Mouse (Mus musculus) heart, postnatal 0 days (tissue): Measurements from ENCODE around the gene Cyp11a1. TPM values are rescaled to one million over a fixed set of nuclear protein-coding genes. Genes with fewer than 3 reads are reported as not detected.

Experiments used
- ATAC-seq: fragments of 200-750 bp; cut with Nextera tagmentation; 2 replicates; pipeline ENCODE4 v1.8.0; 2017; ENCODE audit warnings: low read depth, moderate number of reproducible peaks, moderate library complexity; ENCODE audit not compliant: insufficient read depth
- DNase-seq: peaks from one replicate; pipeline ENCODE4 v3.0.0-alpha.2; 2016; ENCODE audit warnings: low spot score
- H3K27ac ChIP-seq: fragments of 300-500 bp; sonication (generic); 2 replicates; pipeline ENCODE4 v1.5.1; 2014; ENCODE audit warnings: low read depth, mild to moderate bottlenecking
- H3K27me3 ChIP-seq: fragments of 300-500 bp; sonication (generic); 2 replicates; pipeline ENCODE4 v1.6.1; 2014; ENCODE audit warnings: low read length, mixed read lengths; ENCODE audit not compliant: control insufficient read depth, insufficient read depth
- H3K36me3 ChIP-seq: fragments of 300-500 bp; sonication (generic); replicated peaks from 2 replicates; pipeline ENCODE4 v1.6.1; 2014; ENCODE audit warnings: low read length, mixed read lengths; ENCODE audit not compliant: control insufficient read depth, insufficient read depth
- H3K4me1 ChIP-seq: fragments of 300-500 bp; sonication (generic); 2 replicates; pipeline ENCODE4 v1.6.1; 2014; ENCODE audit warnings: antibody characterized with exemption; ENCODE audit not compliant: control insufficient read depth, insufficient read depth
- H3K4me2 ChIP-seq: fragments of 300-500 bp; sonication (generic); 2 replicates; pipeline ENCODE4 v1.6.1; 2014; ENCODE audit warnings: low read depth, mild to moderate bottlenecking, low read length, moderate library complexity
- H3K4me3 ChIP-seq: fragments of 300-500 bp; sonication (generic); 2 replicates; pipeline ENCODE4 v1.5.1; 2014; ENCODE audit warnings: low read depth, low read length
- H3K9ac ChIP-seq: fragments of 300-500 bp; sonication (generic); replicated peaks from 2 replicates; pipeline ENCODE4 v1.6.1; 2014; ENCODE audit warnings: low read depth, low read length, mixed read lengths
- H3K9me3 ChIP-seq: fragments of 300-500 bp; sonication (generic); replicated peaks from 2 replicates; pipeline ENCODE4 v1.6.1; 2016; ENCODE audit warnings: low read length; ENCODE audit not compliant: control insufficient read depth
- CTCF ChIP-seq: IDR thresholded peaks from 2 replicates; pipeline ENCODE4 v1.5.1; 2016; ENCODE audit warnings: antibody characterized with exemption, control low read depth, low read depth
- EP300 ChIP-seq: IDR thresholded peaks from 2 replicates; pipeline ENCODE4 v1.6.1; 2016; ENCODE audit warnings: antibody characterized with exemption, low read depth
- WGBS: fragments of 180-500 bp; shearing (Covaris S2); extraction: QIAGEN DNeasy Blood & Tissue Kit; methylation state at CpG from one replicate; pipeline ENCODE4 v1.1.7; 2014; 5-methylcytosine and 5-hydroxymethylcytosine counted together
- polyA plus RNA-seq: library from polyadenylated mRNA; unstranded; fragments of >200 nt; fragmentation: Nextera tagmentation; extraction: Ambion mirVana; gene quantifications from 2 replicates; pipeline ENCODE4 v1.2.1, GENCODE M21; 2015
- total RNA-seq: library from RNA; depleted of rRNA; stranded (reverse); fragments of >200 nt; gene quantifications from 2 replicates; pipeline ENCODE4 v1.2.3, GENCODE M21; 2014; ENCODE audit warnings: low replicate concordance

The Cyp11a1 gene
- total and polyA plus RNA-seq, 2 experiments from 2014 or later = 0.90 to 2.3 TPM

- ATAC-seq = no peak
- no peak overlapping the region for H3K4me3 ChIP-seq
- H3K4me1 ChIP-seq = no peaks in the 10 kb centered on the region
- H3K9ac ChIP-seq = no peak overlapping the region
- no peaks in the 10 kb centered on the region for H3K9me3 ChIP-seq
- H3K27ac ChIP-seq = no peak overlapping the region
- no peak for DNase-seq
- WGBS = 60% methylated on average over 8 of the region's 8 CpGs
- H3K27me3 ChIP-seq = 0 out of 2 replicates have a peak, but pooled peaks cover 21% of the 10 kb centered on the region
- no peak overlapping the region for H3K4me2 ChIP-seq
- no peaks in the 10 kb centered on the region for H3K36me3 ChIP-seq
- TF ChIP-seq EP300 = no peak
- no peak for TF ChIP-seq CTCF
Observed at GRCm38 (mm10) chr9:57992781-57993591, 13.2 kb upstream of the Cyp11a1 start.

- TF ChIP-seq CTCF = peak; percentile 59
- TF ChIP-seq EP300 = no peak
Observed at GRCm38 (mm10) chr9:57995282-57995681, 10.9 kb upstream of the Cyp11a1 start.

GRCm38 (mm10) chr9:57997511-57998031 lies 8.6 kb upstream of the Cyp11a1 start:
- 16% methylated on average over 13 of the region's 13 CpGs for WGBS
- Histone ChIP-seq H3K9me3 (no peaks in the 10 kb centered on the region), H3K27ac (no peak overlapping the region), H3K36me3 (no peaks in the 10 kb centered on the region), H3K27me3 (0 out of 2 replicates have a peak, but pooled peaks cover 35% of the 10 kb centered on the region), H3K4me3 (peak overlapping the region; percentile 33), H3K4me2 (peak overlapping the region; percentile 60; the same call in 1 of the 2 replicates), H3K4me1 (no peaks in the 10 kb centered on the region), H3K9ac (no peak overlapping the region)
- no peak for ATAC-seq
- no peak for DNase-seq
- no peak for TF ChIP-seq EP300
- TF ChIP-seq CTCF = no peak

More at GRCm38 (mm10) chr9:57995282-57995681, 10.9 kb upstream of the Cyp11a1 start:
- 44% methylated on average over 4 of the region's 4 CpGs for WGBS
- no peak overlapping the region for H3K27ac ChIP-seq
- H3K9ac ChIP-seq = no peak overlapping the region
- no peaks in the 10 kb centered on the region for H3K4me1 ChIP-seq
- 0 out of 2 replicates have a peak, but pooled peaks cover 35% of the 10 kb centered on the region for H3K27me3 ChIP-seq
- DNase-seq = peak; percentile 32
- no peak for ATAC-seq
- H3K4me3 ChIP-seq = no peak overlapping the region
- no peaks in the 10 kb centered on the region for H3K9me3 ChIP-seq
- no peaks in the 10 kb centered on the region for H3K36me3 ChIP-seq
- H3K4me2 ChIP-seq = no peak overlapping the region

GRCm38 (mm10) chr9:57998032-57998659 lies 8.1 kb upstream of the Cyp11a1 start:
- Histone ChIP-seq H3K9me3 (no peaks in the 10 kb centered on the region), H3K27me3 (0 out of 2 replicates have a peak, but pooled peaks cover 35% of the 10 kb centered on the region), H3K4me3 (peak overlapping the region; percentile 33), H3K27ac (no peak overlapping the region), H3K9ac (no peak overlapping the region), H3K4me2 (peak overlapping the region; percentile 60), H3K4me1 (no peaks in the 10 kb centered on the region), H3K36me3 (no peaks in the 10 kb centered on the region)
- peak; percentile 40 for ATAC-seq
- no peak for TF ChIP-seq EP300
- TF ChIP-seq CTCF = peak; percentile 81
- peak; percentile 72 for DNase-seq
- WGBS = under 1% methylated on average over 20 of the region's 20 CpGs

- DNase-seq (no peak), ATAC-seq (no peak)
- 50% methylated on average over 2 of the region's 2 CpGs for WGBS
- no peak for TF ChIP-seq CTCF
- TF ChIP-seq EP300 = no peak
- Histone ChIP-seq H3K4me2 (no peak overlapping the region), H3K27ac (no peak overlapping the region), H3K36me3 (no peaks in the 10 kb centered on the region), H3K9me3 (no peaks in the 10 kb centered on the region), H3K4me1 (no peaks in the 10 kb centered on the region), H3K27me3 (0 out of 2 replicates have a peak, but pooled peaks cover 35% of the 10 kb centered on the region), H3K4me3 (no peak overlapping the region), H3K9ac (no peak overlapping the region)
Observed at GRCm38 (mm10) chr9:57998685-57999084, 7.5 kb upstream of the Cyp11a1 start.
